Mouse (Mus musculus) intestine, embryonic 14.5 days (tissue): ENCODE results near the gene Nkpd1. TPM values are rescaled to one million over a fixed set of nuclear protein-coding genes. Genes with fewer than 3 reads are reported as not detected.
A peak's percentile ranks its signal among the peaks of the same experiment; 100 is the strongest.

Source experiments
- ATAC-seq: fragments of 200-750 bp; cut with Nextera tagmentation; replicated peaks from 2 replicates; pipeline ENCODE4 v1.8.0; 2017; ENCODE audit warnings: low read depth, moderate number of reproducible peaks, moderate TSS enrichment, moderate library complexity; ENCODE audit not compliant: low FRiP score, low TSS enrichment
- DNase-seq: peaks from one replicate; pipeline ENCODE4 v3.0.0-alpha.2; 2018; ENCODE audit warnings: low spot score
- H3K27ac ChIP-seq: fragments of 300-500 bp; sonication (generic); 2 replicates; pipeline ENCODE4 v1.5.1; 2014; ENCODE audit warnings: low read depth, mild to moderate bottlenecking, control low read depth
- H3K27me3 ChIP-seq: fragments of 300-500 bp; sonication (generic); replicated peaks from 2 replicates; pipeline ENCODE4 v1.6.1; 2014; ENCODE audit warnings: low read length, control low read depth; ENCODE audit not compliant: control insufficient read depth, insufficient read depth
- H3K36me3 ChIP-seq: fragments of 300-500 bp; sonication (generic); 2 replicates; pipeline ENCODE4 v1.6.1; 2014; ENCODE audit warnings: low read length, control low read depth; ENCODE audit not compliant: control insufficient read depth, insufficient read depth
- H3K4me1 ChIP-seq: fragments of 300-500 bp; sonication (generic); replicated peaks from 2 replicates; pipeline ENCODE4 v1.6.1; 2014; ENCODE audit warnings: low read length, control low read depth, mixed read lengths; ENCODE audit not compliant: control insufficient read depth, insufficient read depth
- H3K4me2 ChIP-seq: fragments of 300-500 bp; sonication (generic); 2 replicates; pipeline ENCODE4 v1.6.1; 2014; ENCODE audit warnings: low read length
- H3K4me3 ChIP-seq: fragments of 300-500 bp; sonication (generic); 2 replicates; pipeline ENCODE4 v1.5.1; 2014; ENCODE audit warnings: low read depth, low read length, control low read depth, mixed read lengths
- H3K9ac ChIP-seq: fragments of 300-500 bp; sonication (generic); 2 replicates; pipeline ENCODE4 v1.6.1; 2014; ENCODE audit warnings: mild to moderate bottlenecking, low read length
- H3K9me3 ChIP-seq: fragments of 300-500 bp; sonication (generic); 2 replicates; pipeline ENCODE4 v1.6.1; 2016; ENCODE audit warnings: low read length, control low read depth; ENCODE audit not compliant: control insufficient read depth
- WGBS: fragments of 180-500 bp; shearing (Covaris S2); extraction: QIAGEN DNeasy Blood & Tissue Kit; methylation state at CpG from one replicate; pipeline ENCODE4 v1.1.7; 2014; 5-methylcytosine and 5-hydroxymethylcytosine counted together
- polyA plus RNA-seq: library from polyadenylated mRNA; unstranded; fragments of >200 nt; fragmentation: Nextera tagmentation; extraction: Ambion mirVana; gene quantifications from 2 replicates; pipeline ENCODE4 v1.2.1, GENCODE M21; 2014

Nkpd1 gene
- polyA plus RNA-seq, 1 experiment from 2014 or later, result 0.09 TPM

- no peaks in the 10 kb centered on the region for H3K4me1 ChIP-seq
- H3K36me3 ChIP-seq, result no peaks in the 10 kb centered on the region
- ATAC-seq (no peak), DNase-seq (no peak)
- 73% methylated on average over 12 of the region's 12 CpGs for WGBS
- no peaks in the 10 kb centered on the region for H3K27me3 ChIP-seq
- H3K4me3 ChIP-seq, result no peak overlapping the region
- no peak overlapping the region for H3K4me2 ChIP-seq
- no peak overlapping the region for H3K9ac ChIP-seq
- H3K27ac ChIP-seq, result no peak overlapping the region
- H3K9me3 ChIP-seq, result no peaks in the 10 kb centered on the region
These were observed 16.9 kb upstream of the Nkpd1 start for GRCm38 (mm10) chr7:19500420-19501363.

- Histone ChIP-seq H3K4me3 (no peak overlapping the region), H3K4me2 (no peak overlapping the region), H3K27me3 (no peaks in the 10 kb centered on the region), H3K4me1 (no peaks in the 10 kb centered on the region), H3K9me3 (no peaks in the 10 kb centered on the region), H3K27ac (no peak overlapping the region), H3K36me3 (no peaks in the 10 kb centered on the region), H3K9ac (no peak overlapping the region)
- DNase-seq (no peak), ATAC-seq (no peak)
- 71% methylated on average over 4 of the region's 4 CpGs for WGBS
These were observed 16.0 kb upstream of the Nkpd1 start for GRCm38 (mm10) chr7:19501658-19502057.

- ATAC-seq (no peak), DNase-seq (no peak)
- 37% methylated on average over 5 of the region's 5 CpGs for WGBS
- no peak overlapping the region for H3K4me3 ChIP-seq
- no peak overlapping the region for H3K27ac ChIP-seq
- peaks cover 4% of the 10 kb centered on the region for H3K4me1 ChIP-seq
- no peaks in the 10 kb centered on the region for H3K9me3 ChIP-seq
- H3K27me3 ChIP-seq, result no peaks in the 10 kb centered on the region
- H3K4me2 ChIP-seq, result no peak overlapping the region
- H3K36me3 ChIP-seq, result no peaks in the 10 kb centered on the region
- no peak overlapping the region for H3K9ac ChIP-seq
These were observed 14.1 kb upstream of the Nkpd1 start for GRCm38 (mm10) chr7:19503481-19504068.

- Histone ChIP-seq H3K27ac (no peak overlapping the region), H3K4me2 (no peak overlapping the region), H3K4me1 (peaks cover 12% of the 10 kb centered on the region), H3K27me3 (no peaks in the 10 kb centered on the region), H3K9me3 (no peaks in the 10 kb centered on the region), H3K36me3 (no peaks in the 10 kb centered on the region), H3K4me3 (peak overlapping the region; percentile 90; the same call in 1 of the 2 replicates), H3K9ac (no peak overlapping the region)
- ATAC-seq (no peak), DNase-seq (no peak)
- 43% methylated on average over 6 of the region's 6 CpGs for WGBS
These were observed 11.3 kb upstream of the Nkpd1 start for GRCm38 (mm10) chr7:19506326-19506725.

- peak overlapping the region; percentile 95 for H3K4me2 ChIP-seq
- H3K27ac ChIP-seq, result no peak overlapping the region
- DNase-seq, result peak; percentile 75
- under 1% methylated on average over 71 of the region's 71 CpGs for WGBS
- H3K9me3 ChIP-seq, result no peaks in the 10 kb centered on the region
- no peaks in the 10 kb centered on the region for H3K27me3 ChIP-seq
- H3K36me3 ChIP-seq, result no peaks in the 10 kb centered on the region
- H3K4me1 ChIP-seq, result peaks cover 12% of the 10 kb centered on the region
- H3K4me3 ChIP-seq, result peak overlapping the region; percentile 90
- ATAC-seq, result no peak
- H3K9ac ChIP-seq, result peak overlapping the region; percentile 86
These were observed 10.5 kb upstream of the Nkpd1 start for GRCm38 (mm10) chr7:19506969-19507611.

- H3K36me3 ChIP-seq, result no peaks in the 10 kb centered on the region
- H3K4me2 ChIP-seq, result peak overlapping the region; percentile 95
- H3K4me3 ChIP-seq, result peak overlapping the region; percentile 90
- H3K4me1 ChIP-seq, result peaks cover 12% of the 10 kb centered on the region
- H3K27me3 ChIP-seq, result no peaks in the 10 kb centered on the region
- no peaks in the 10 kb centered on the region for H3K9me3 ChIP-seq
- no peak overlapping the region for H3K27ac ChIP-seq
- peak overlapping the region; percentile 86 for H3K9ac ChIP-seq
- DNase-seq, result peak; percentile 67
- no peak for ATAC-seq
- WGBS, result 4% methylated on average over 18 of the region's 18 CpGs
These were observed 10.0 kb upstream of the Nkpd1 start for GRCm38 (mm10) chr7:19507612-19507981.

- DNase-seq (peak; percentile 95), ATAC-seq (peak; percentile 94)
- Histone ChIP-seq H3K4me2 (peak within 1 kb of the TSS; percentile 95), H3K27me3 (no peaks in the 10 kb centered on the region), H3K9ac (peak within 1 kb of the TSS; percentile 86), H3K9me3 (no peaks in the 10 kb centered on the region), H3K27ac (peak within 1 kb of the TSS; percentile 67; the same call in 1 of the 2 replicates), H3K4me3 (peak within 1 kb of the TSS; percentile 90), H3K4me1 (peaks cover 12% of the 10 kb centered on the region), H3K36me3 (no peaks in the 10 kb centered on the region)
- WGBS, result under 1% methylated on average over 56 of the region's 56 CpGs
These were observed 9.3 kb upstream of the Nkpd1 start, which contains the start of the genes Bloc1s3 and Trappc6a for GRCm38 (mm10) chr7:19508150-19508923. TSS of gene Bloc1s3 (minus strand) at chr7:19508367. TSS of gene Trappc6a (plus strand) at chr7:19508395.
